Mouse (Mus musculus): ENCODE data around the gene Gphn. TPM values are rescaled to one million over a fixed set of nuclear protein-coding genes. Genes with fewer than 3 reads are reported as not detected.

Gphn gene
- polyA plus RNA-seq (2017; shearing (Covaris generic)), result 11.4 TPM

GRCm38 (mm10) chr12:78225707-78226518 lies at the start of gene Gphn:
TSS of gene Gphn (plus strand) at chr12:78226379.

GRCm38 (mm10) chr12:78193942-78194341 lies 32.2 kb upstream of the Gphn start, which contains the start of gene Gm6657:
TSS of gene Gm6657 (plus strand) at chr12:78194242.

GRCm38 (mm10) chr12:78691325-78691724 lies 465.1 kb downstream of the Gphn start, which contains the start of gene Fam71d:
TSS of gene Fam71d (plus strand) at chr12:78691535.

Other genes with a start within 250 kb of the Gphn start
- gene Gm6657, start 32.1 kb upstream of the Gphn start, polyA plus RNA-seq (2017; shearing (Covaris generic)), result not detected

Data from CD4-positive, CD25-positive, alpha-beta regulatory T cell (primary cell).